ENCODE assay signal across 13 mouse cellular contexts in genomic region chr5:142669726-142670125, GRCm38 (mm10). TPM values are rescaled to one million over a fixed set of nuclear protein-coding genes. Genes with fewer than 3 reads are reported as not detected.
DNase-seq lines count a peak whose midpoint lies in the region; ATAC-seq and TF ChIP-seq lines count a peak whose summit lies in the region.
"Had no signal": no experiment of that assay in that cellular context is flagged by ENCODE, and none has a peak within 500 bp of the region (broad histone marks: within the 10 kb centered on the region; RNA-seq: fewer than 3 reads in every experiment).

No protein-coding gene starts in this region.

- peak; percentile 38; the same call in 1 of the 2 replicates for ATAC-seq in forebrain, postnatal 0 days
- no peak for ATAC-seq in forebrain, embryonic 13.5 days
- no peak for ATAC-seq in liver, embryonic 14.5 days (ENCODE audit: insufficient read depth)
- no peak for ATAC-seq in liver, embryonic 12.5 days

- H3K4me1 ChIP-seq in forebrain, postnatal 0 days (ENCODE audit: insufficient read depth), result no peaks in the 10 kb centered on the region
- H3K4me1 ChIP-seq in forebrain, embryonic 13.5 days, result no peaks in the 10 kb centered on the region
- no peaks in the 10 kb centered on the region for H3K4me1 ChIP-seq in liver, embryonic 14.5 days (replicated peaks; ENCODE audit: control insufficient read depth in 2 of 2, insufficient read depth in 2 of 2, low read length in 1 of 2)
- H3K4me1 ChIP-seq in liver, embryonic 12.5 days, result no peaks in the 10 kb centered on the region
- H3K4me1 ChIP-seq: liver, embryonic 15.5 days had no signal

- no peak overlapping the region for H3K27ac ChIP-seq in forebrain, postnatal 0 days (ENCODE audit: low read depth, low read length)
- no peak overlapping the region for H3K27ac ChIP-seq in forebrain, embryonic 13.5 days
- no peak overlapping the region for H3K27ac ChIP-seq in liver, embryonic 14.5 days
- no peak overlapping the region for H3K27ac ChIP-seq in liver, embryonic 12.5 days
- H3K27ac ChIP-seq: embryonic facial prominence, embryonic 10.5 days; liver, embryonic 15.5 days had no signal

- TF ChIP-seq CTCF in forebrain, postnatal 0 days (IDR thresholded peaks at IDR 0.05; ENCODE audit: low read depth), result peak; percentile 47
- TF ChIP-seq CTCF in liver, embryonic 14.5 days (IDR thresholded peaks at IDR 0.05; ENCODE audit: low read depth), result peak; percentile 27

- WGBS in forebrain, postnatal 0 days, result 54% methylated on average over 7 of the region's 7 CpGs
- 80% methylated on average over 7 of the region's 7 CpGs for WGBS in forebrain, embryonic 13.5 days
- WGBS in liver, embryonic 14.5 days (ENCODE audit: insufficient replicate concordance), result 80% methylated on average over 7 of the region's 7 CpGs
- 86% methylated on average over 7 of the region's 7 CpGs for WGBS in liver, embryonic 12.5 days (ENCODE audit: insufficient replicate concordance)

- no peak overlapping the region for H3K9ac ChIP-seq in forebrain, postnatal 0 days
- H3K9ac ChIP-seq in forebrain, embryonic 13.5 days, result no peak overlapping the region
- no peak overlapping the region for H3K9ac ChIP-seq in liver, embryonic 14.5 days (replicated peaks)
- no peak overlapping the region for H3K9ac ChIP-seq in liver, embryonic 12.5 days
- H3K9ac ChIP-seq: liver, embryonic 15.5 days had no signal

- H3K36me3 ChIP-seq in forebrain, postnatal 0 days (ENCODE audit: insufficient read depth), result peaks cover 44% of the 10 kb centered on the region
- peaks cover 67% of the 10 kb centered on the region for H3K36me3 ChIP-seq in forebrain, embryonic 13.5 days (ENCODE audit: poor library complexity, severe bottlenecking)
- peaks cover 57% of the 10 kb centered on the region for H3K36me3 ChIP-seq in liver, embryonic 14.5 days (replicated peaks; ENCODE audit: control insufficient read depth, insufficient read depth, low read depth)
- peaks cover 69% of the 10 kb centered on the region for H3K36me3 ChIP-seq in liver, embryonic 12.5 days

- DNase-seq in forebrain, postnatal 0 days, result peak; percentile 51
- DNase-seq in liver, embryonic 14.5 days (ENCODE audit: low read depth in 3 of 3, low spot score in 3 of 3), result no peak
- peak; percentile 82 to 87 for DNase-seq in cerebellum, postnatal 14 days
- peak; percentile 28 for DNase-seq in right cerebral cortex, postnatal 14 days
- DNase-seq in thymus, postnatal 14 days, result no peak
- DNase-seq in urinary bladder, postnatal 14 days (ENCODE audit: low spot score), result no peak
- DNase-seq: heart, postnatal 36 days; retina, postnatal 1 day; thymus, adult 2 months had no signal

- no peaks in the 10 kb centered on the region for H3K9me3 ChIP-seq in forebrain, postnatal 0 days (ENCODE audit: low read length)
- no peaks in the 10 kb centered on the region for H3K9me3 ChIP-seq in forebrain, embryonic 13.5 days (replicated peaks)
- no peaks in the 10 kb centered on the region for H3K9me3 ChIP-seq in liver, embryonic 14.5 days (ENCODE audit: control insufficient read depth, low read length)
- H3K9me3 ChIP-seq in liver, embryonic 12.5 days (replicated peaks), result no peaks in the 10 kb centered on the region
- H3K9me3 ChIP-seq: embryonic facial prominence, embryonic 10.5 days; liver, embryonic 15.5 days had no signal

- no peak overlapping the region for H3K4me2 ChIP-seq in forebrain, postnatal 0 days (ENCODE audit: low read depth)
- H3K4me2 ChIP-seq in forebrain, embryonic 13.5 days, result no peak overlapping the region
- H3K4me2 ChIP-seq in liver, embryonic 14.5 days (ENCODE audit: low read depth), result no peak overlapping the region
- H3K4me2 ChIP-seq in liver, embryonic 12.5 days, result no peak overlapping the region
- H3K4me2 ChIP-seq: liver, embryonic 15.5 days had no signal

- no peak for TF ChIP-seq EP300 in liver, embryonic 14.5 days (IDR thresholded peaks at IDR 0.05; ENCODE audit: low read depth)

- no peak overlapping the region for H3K4me3 ChIP-seq in forebrain, postnatal 0 days (ENCODE audit: low read depth, low read length)
- H3K4me3 ChIP-seq in forebrain, embryonic 13.5 days, result no peak overlapping the region
- no peak overlapping the region for H3K4me3 ChIP-seq in liver, embryonic 14.5 days (ENCODE audit: insufficient read depth in 1 of 2, low read depth in 2 of 2, low read length in 2 of 2)
- H3K4me3 ChIP-seq in liver, embryonic 12.5 days, result no peak overlapping the region
- H3K4me3 ChIP-seq: embryonic facial prominence, embryonic 10.5 days; liver, embryonic 15.5 days had no signal

- no peaks in the 10 kb centered on the region for H3K27me3 ChIP-seq in forebrain, postnatal 0 days (ENCODE audit: insufficient read depth, low read length)
- no peaks in the 10 kb centered on the region for H3K27me3 ChIP-seq in forebrain, embryonic 13.5 days
- H3K27me3 ChIP-seq in liver, embryonic 14.5 days (ENCODE audit: control insufficient read depth, insufficient read depth, low read length), result no peaks in the 10 kb centered on the region
- H3K27me3 ChIP-seq in liver, embryonic 12.5 days (replicated peaks), result no peaks in the 10 kb centered on the region
- H3K27me3 ChIP-seq: liver, embryonic 15.5 days had no signal

RNA-seq across cellular contexts. Expression of gene Slc29a4, which starts 22.6 kb away (rescaled TPM):
- 67.8 and 76.4 TPM in 2 replicates for total RNA-seq in forebrain, postnatal 0 days (2014; rRNA removed)
- polyA plus RNA-seq in forebrain, postnatal 0 days (2015; fragmentation: Nextera tagmentation; extraction: Ambion mirVana), result 104 and 107 TPM in 2 replicates
- polyA plus RNA-seq in forebrain, embryonic 13.5 days (2015; fragmentation: Nextera tagmentation; extraction: Ambion mirVana), result 50.9 and 54.0 TPM in 2 replicates
- 0.04 and 0.21 TPM in 2 replicates for polyA plus RNA-seq in liver, embryonic 14.5 days (2012; rRNA removed)
- polyA plus RNA-seq in liver, embryonic 14.5 days (2014; fragmentation: Nextera tagmentation; extraction: Ambion mirVana), result 0.04 and 0.24 TPM in 2 replicates
- polyA plus RNA-seq in liver, embryonic 12.5 days (2016; fragmentation: Nextera tagmentation; extraction: Ambion mirVana), result 0.38 and 0.72 TPM in 2 replicates

RNA-seq across cellular contexts. Expression of gene Wipi2, which starts 42.2 kb away (rescaled TPM):
- 62.5 and 68.0 TPM in 2 replicates for total RNA-seq in forebrain, postnatal 0 days (2014; rRNA removed)
- polyA plus RNA-seq in forebrain, postnatal 0 days (2015; fragmentation: Nextera tagmentation; extraction: Ambion mirVana), result 32.2 and 37.4 TPM in 2 replicates
- 48.3 and 49.1 TPM in 2 replicates for polyA plus RNA-seq in forebrain, embryonic 13.5 days (2015; fragmentation: Nextera tagmentation; extraction: Ambion mirVana)
- polyA plus RNA-seq in liver, embryonic 14.5 days (2012; rRNA removed), result 16.0 and 20.5 TPM in 2 replicates
- polyA plus RNA-seq in liver, embryonic 14.5 days (2014; fragmentation: Nextera tagmentation; extraction: Ambion mirVana), result 28.3 and 34.4 TPM in 2 replicates
- 46.7 and 50.1 TPM in 2 replicates for polyA plus RNA-seq in liver, embryonic 12.5 days (2016; fragmentation: Nextera tagmentation; extraction: Ambion mirVana)

Comparison
In these comparisons a context has a peak if more than half of its experiments do, and no peak if none do; other contexts are left out.
1. DNase-seq: peak in forebrain, postnatal 0 days (single experiment), cerebellum, postnatal 14 days (2 of 2) and right cerebral cortex, postnatal 14 days (single experiment); none in liver, embryonic 14.5 days (0 of 3), thymus, postnatal 14 days (single experiment) and urinary bladder, postnatal 14 days (single experiment).
2. RNA of gene Slc29a4, which starts 22.6 kb away (polyA plus RNA-seq): 104 to 107 TPM in forebrain, postnatal 0 days and 50.9 to 54.0 TPM in forebrain, embryonic 13.5 days; 0.38 to 0.72 TPM in liver, embryonic 12.5 days and 0.04 to 0.24 TPM in liver, embryonic 14.5 days; every median in the first group is over 10 times any median in the second.